Mouse (Mus musculus) embryo, embryonic 10.5 days (tissue): ENCODE data around the gene Trak2.
"Not testable (repeated sequence)": the region's sequence is repeated elsewhere in the genome, so short reads cannot be mapped to it uniquely, and the experiment has no call there.

ENCODE experiments used
- DNase-seq: peaks from one replicate; pipeline ENCODE4 v3.0.0-alpha.2; 2015; ENCODE audit warnings: low spot score

Trak2 gene

GRCm38 (mm10) chr1:58973366-58974221, at the start of gene Trak2, which contains the start of gene Stradb:
Gene Trak2 (minus strand): TSS chr1:58973430.
Gene Stradb (plus strand): TSS chr1:58973522.
- peak; percentile 99 for DNase-seq

- DNase-seq: no peak
These were observed 48.3 kb upstream of the Trak2 start for GRCm38 (mm10) chr1:59021556-59021955.

GRCm38 (mm10) chr1:59009250-59009649, 36.0 kb upstream of the Trak2 start:
- peak; percentile 32 for DNase-seq

GRCm38 (mm10) chr1:58995313-58995712, 22.1 kb upstream of the Trak2 start:
- DNase-seq: no peak

DNA sequence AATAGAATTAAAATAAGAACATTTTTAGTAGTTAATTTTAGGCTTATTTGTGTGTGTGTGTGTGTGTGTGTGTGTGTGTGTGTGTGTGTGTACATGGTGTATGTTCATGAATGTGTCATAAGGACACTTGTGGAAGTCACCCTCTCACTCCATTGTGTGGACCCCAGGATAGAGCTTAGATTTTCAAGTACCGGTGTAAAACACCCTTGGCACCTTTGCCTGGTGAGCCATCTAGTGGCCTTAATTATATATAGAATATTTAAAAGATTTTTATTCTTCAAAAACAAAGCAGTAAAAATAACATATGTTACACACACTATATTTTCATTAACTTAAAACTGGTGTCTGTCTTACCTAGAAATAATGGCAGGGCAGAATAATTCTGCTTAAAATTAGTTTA, 20.5 kb upstream of the Trak2 start:
- DNase-seq: peak; percentile 21

GRCm38 (mm10) chr1:58993144-58993543, 19.9 kb upstream of the Trak2 start:
- no peak for DNase-seq

DNA sequence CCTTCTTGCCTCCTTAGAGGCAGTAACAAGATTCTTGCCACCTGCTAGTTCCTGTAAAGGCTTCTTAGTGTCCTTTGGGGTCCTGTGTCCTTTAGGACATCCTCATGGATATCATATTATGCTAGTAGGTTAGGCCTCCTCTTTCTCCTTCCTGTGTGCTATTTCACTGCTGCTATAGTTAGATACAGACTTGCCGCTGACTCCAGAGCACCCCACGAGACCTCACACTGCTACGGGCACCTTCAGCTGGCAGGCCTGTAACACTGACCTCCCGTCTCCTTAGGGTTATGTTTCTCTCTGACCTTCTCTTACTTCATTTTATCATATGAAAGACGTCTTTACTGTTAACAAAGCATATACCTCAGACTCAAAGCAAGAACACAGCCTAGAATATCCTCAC, 11.4 kb upstream of the Trak2 start:
- DNase-seq: no peak

- DNase-seq: no peak
These were observed 9.0 kb upstream of the Trak2 start for GRCm38 (mm10) chr1:58982276-58982675.

DNA sequence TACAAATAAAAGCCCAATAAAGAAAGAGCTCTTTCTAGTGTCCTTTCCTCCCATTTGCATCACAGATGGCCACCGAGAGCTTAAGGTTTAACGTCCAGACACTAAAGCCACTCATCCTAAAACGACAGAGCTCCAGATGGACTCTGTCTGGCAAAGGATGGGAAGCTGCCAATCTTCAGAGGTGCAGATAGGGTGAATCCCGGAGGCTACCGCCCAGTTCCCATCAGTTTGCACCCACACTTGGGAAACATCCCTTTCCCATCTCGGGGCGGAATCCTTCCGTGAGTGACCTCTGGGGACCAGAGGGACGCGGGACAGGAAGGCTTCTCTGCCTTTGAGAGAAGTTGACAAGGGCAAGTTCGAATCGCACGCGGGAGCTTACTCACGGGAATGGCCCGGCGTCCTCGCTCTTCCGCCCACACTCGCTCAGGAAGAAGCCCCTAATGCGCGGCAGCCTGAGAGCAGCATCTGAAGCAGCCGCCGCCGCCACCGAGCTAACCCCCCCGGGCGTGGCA, 322 bp downstream of the Trak2 start:
- no peak for DNase-seq

- no peak for DNase-seq
These were observed 2.1 kb downstream of the Trak2 start for GRCm38 (mm10) chr1:58971097-58971496.

DNA sequence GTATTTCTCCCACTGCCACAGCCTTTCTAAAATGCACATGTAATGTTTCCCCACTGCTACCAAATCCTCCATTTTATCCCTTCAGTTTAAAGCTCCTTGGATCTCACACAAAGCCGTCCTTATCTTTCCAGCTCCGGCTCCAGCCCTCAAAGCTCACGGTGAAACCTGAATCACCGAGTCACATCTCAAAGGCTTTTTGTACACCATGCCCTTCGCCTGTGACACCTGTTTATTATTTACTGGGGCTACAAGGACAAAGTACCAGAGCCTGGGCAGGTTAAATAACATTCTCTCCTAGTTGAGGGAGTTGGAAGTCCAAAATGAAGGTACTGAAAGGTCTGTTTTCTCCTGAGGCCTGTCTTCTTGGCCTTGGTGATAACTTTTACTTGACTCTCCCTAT, 3.2 kb downstream of the Trak2 start:
- no peak for DNase-seq

- no peak for DNase-seq
These were observed 5.7 kb downstream of the Trak2 start for GRCm38 (mm10) chr1:58967534-58967933.

DNA sequence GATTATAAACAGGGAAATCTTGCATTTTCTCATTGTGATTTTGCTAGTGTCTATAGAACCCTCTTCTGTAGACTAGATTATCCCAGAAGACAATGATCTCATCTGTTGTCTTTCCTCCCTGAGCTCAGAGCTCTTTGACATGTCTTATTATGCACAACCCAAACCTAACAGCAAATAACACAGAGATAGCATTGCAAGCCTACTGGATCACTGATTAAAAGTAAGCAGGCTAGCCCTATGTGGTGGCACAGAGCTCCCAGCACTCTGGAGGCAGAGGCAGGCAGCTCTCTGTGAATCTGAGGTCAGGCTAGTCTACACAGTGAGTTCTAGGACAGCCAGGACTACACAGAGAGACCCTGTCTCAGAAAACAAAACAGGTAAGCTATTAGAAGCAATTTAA, 10.4 kb downstream of the Trak2 start:
- DNase-seq: no peak

DNA sequence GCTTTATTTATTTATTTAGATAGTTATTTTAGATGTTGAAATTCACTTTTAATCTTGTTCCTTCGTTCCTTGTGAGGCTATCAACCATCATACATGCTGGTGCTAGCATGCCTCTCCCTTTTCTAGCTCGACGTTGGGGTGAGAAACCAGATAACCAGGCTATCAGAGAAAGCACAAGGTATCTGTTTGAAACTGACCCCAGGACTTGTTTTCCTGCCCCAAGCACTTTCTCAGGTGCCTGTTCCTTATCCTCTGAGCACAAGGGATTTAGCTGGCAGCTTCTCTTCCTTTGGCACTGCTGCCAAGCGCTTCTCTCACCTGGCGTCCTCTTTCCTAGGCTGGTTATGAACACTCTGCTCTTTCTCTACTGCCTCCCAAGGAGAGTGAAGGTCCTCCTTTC, 10.8 kb downstream of the Trak2 start:
- DNase-seq: no peak

DNA sequence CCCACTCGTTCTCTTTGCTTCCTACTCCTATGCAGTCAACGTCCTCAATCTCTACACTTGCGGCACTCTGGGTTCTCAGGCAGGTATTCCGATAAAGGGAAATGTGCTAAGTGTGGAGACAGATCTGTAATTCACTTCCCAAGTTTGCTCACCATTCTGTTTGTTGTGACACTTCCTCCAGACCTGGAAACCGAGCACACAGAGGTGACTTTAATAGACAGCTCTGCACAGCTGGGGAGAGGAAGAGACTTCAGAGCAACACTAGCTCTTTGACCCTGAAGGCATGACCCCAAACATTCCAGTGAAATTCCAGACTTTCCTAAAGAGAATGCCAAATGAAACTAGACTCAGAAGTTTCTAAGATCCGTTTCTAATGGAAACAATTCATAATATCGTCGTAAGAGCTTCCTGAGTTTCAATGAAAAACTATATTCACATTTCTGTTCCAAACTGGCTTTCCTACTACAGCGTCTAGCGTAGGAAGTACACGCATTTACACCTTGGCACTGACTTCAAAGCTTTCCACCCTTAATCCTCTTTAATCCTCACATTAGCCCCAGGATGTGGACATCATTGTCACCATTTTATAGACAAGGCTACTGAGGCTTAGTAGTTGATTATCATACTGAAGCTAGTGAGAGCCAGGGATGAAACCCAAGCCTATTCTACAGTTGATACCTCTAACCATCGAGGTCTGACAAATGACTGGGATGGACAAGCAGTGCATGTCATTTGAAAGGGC, 11.9 kb downstream of the Trak2 start:
- peak; percentile 65 for DNase-seq

DNA sequence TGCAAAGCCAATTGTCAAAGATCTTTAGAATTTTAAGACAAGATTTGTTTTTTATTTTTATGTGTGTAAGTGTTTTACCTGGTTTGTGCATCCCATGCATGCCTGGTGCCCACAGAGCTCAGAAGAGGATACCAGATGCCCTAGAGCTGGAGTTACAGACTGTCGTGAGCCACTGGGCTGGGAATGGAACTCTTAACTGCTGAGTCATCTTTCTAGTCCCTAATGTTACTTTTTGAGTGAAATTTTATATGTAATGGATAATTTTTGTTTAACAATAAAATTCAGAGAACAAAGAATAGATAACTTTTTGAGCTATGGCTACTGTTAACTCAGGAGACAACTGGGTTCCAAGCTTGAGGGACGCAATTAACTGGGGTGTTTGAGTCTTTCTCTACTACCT, 13.5 kb downstream of the Trak2 start:
- DNase-seq: no peak

- not testable (repeated sequence) for DNase-seq
These were observed 14.3 kb downstream of the Trak2 start for GRCm38 (mm10) chr1:58958789-58959526.

DNA sequence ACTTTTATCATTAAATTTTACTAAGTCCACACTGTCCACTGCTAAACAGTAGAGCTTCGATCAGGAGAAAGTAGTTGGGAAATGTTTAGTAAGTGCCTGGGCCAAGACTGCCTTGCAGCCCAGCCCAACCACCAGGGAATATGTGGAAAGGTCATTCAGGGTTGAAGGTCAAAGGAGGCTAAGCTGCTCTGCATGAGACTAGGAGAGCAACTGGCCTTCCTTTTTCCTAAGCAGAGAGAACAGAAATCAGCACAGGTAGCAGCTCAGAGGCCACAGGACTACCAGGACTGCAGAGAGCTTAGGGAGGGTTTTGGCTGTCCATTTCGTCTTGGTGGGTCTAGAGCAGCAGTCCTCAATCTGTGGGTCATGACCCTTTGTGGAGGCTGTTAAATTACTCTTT, 15.3 kb downstream of the Trak2 start:
- peak; percentile 73 for DNase-seq

DNA sequence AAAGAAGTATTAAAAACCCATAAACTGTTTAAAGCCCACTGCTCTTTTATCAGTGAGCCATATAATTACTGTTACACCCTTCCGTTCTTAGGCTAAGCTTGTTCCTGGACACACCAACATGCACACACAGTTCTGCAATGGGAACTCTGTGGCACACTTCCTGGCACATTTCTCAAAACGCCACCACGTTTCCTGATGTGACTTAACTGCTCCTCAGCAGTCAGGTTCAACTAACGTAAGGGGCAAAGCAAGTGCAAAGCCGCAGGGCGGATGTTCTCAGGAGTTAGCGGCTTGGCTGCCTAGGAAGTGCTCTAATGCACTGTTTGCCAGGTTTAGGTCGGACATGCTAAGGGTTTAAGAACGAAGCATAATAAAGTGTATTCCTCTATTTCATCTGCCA, 17.0 kb downstream of the Trak2 start:
- DNase-seq: no peak

GRCm38 (mm10) chr1:58955716-58956115, 17.5 kb downstream of the Trak2 start:
- DNase-seq: no peak

DNA sequence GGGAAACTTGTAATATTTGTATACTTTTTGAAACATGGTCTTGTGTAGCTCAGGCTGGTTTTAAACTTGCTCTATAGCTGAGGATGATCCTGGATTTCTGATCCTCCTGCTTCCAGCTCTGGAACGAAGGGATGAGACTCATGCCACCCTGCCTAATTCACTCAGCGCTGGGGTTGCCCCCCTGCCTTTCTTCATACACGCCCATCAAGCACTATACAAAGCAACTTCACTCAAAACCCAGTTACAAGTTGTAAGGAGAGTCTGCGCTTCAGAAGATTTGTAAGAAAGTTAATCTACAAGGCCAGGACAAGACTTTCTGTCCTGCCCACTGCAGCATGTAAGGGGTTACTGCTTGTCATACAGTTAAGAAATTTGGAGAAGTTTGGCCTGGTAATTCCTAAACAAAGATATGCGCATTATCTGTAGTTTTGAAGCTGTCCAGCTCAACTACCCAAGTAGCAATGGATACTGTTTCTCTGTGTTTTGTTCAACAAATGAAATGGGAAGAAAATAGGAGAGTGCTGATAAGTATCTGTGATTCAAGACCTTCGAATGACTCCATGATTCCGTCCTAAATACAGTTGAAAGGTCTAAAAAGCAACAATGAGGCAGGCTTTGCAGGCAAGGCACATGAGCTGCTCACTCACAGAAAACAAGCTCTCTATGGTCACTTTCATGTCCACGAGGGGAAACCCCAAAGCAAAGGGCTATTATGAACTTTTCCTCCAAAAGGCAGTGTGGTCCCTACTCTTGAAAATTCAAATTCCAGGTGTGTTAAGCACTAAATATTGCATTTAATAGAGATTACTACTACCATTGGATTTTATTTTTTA, 18.4 kb downstream of the Trak2 start:
- no peak for DNase-seq
